ENCODE assay signal across 8 mouse cellular contexts in genomic region chr7:141461521-141462332, GRCm38 (mm10). TPM values are rescaled to one million over a fixed set of nuclear protein-coding genes. Genes with fewer than 3 reads are reported as not detected.
DNase-seq lines count a peak whose midpoint lies in the region; ATAC-seq lines count a peak whose summit lies in the region.

No protein-coding gene starts in this region.

- DNase-seq in neural tube, embryonic 11.5 days (ENCODE audit: low spot score): no peak
- DNase-seq in neural tube, embryonic 10.5 days (ENCODE audit: extremely low spot score, low spot score): no peak
- peak; percentile 56 for DNase-seq in embryonic facial prominence, embryonic 10.5 days (ENCODE audit: low spot score)
- DNase-seq in hindbrain, embryonic 10.5 days (ENCODE audit: low spot score): no peak
- DNase-seq in layer of hippocampus, postnatal 14 days (ENCODE audit: low spot score in 2 of 2): no peak
- no peak for DNase-seq in layer of hippocampus, postnatal 10 days (ENCODE audit: low spot score in 2 of 2)

- ATAC-seq in neural tube, embryonic 11.5 days (ENCODE audit: insufficient read depth, low FRiP score, low TSS enrichment): no peak
- no peak for ATAC-seq in liver, embryonic 15.5 days (ENCODE audit: insufficient read depth)
- no peak for ATAC-seq in neural tube, embryonic 15.5 days (ENCODE audit: low FRiP score)

- H3K9me3 ChIP-seq in neural tube, embryonic 11.5 days (ENCODE audit: control insufficient read depth, low read length): no peaks in the 10 kb centered on the region
- H3K9me3 ChIP-seq in embryonic facial prominence, embryonic 10.5 days: no peaks in the 10 kb centered on the region
- H3K9me3 ChIP-seq in hindbrain, embryonic 10.5 days: no peaks in the 10 kb centered on the region
- no peaks in the 10 kb centered on the region for H3K9me3 ChIP-seq in liver, embryonic 15.5 days (replicated peaks)
- H3K9me3 ChIP-seq in neural tube, embryonic 15.5 days (replicated peaks): no peaks in the 10 kb centered on the region

- peak overlapping the region; percentile 27 for H3K4me3 ChIP-seq in neural tube, embryonic 11.5 days (ENCODE audit: low read depth, low read length)
- peak overlapping the region; percentile 59 for H3K4me3 ChIP-seq in embryonic facial prominence, embryonic 10.5 days
- H3K4me3 ChIP-seq in hindbrain, embryonic 10.5 days: peak overlapping the region; percentile 54
- peak overlapping the region; percentile 50 for H3K4me3 ChIP-seq in liver, embryonic 15.5 days (replicated peaks)
- peak overlapping the region; percentile 35 for H3K4me3 ChIP-seq in neural tube, embryonic 15.5 days (replicated peaks)

- H3K27ac ChIP-seq in neural tube, embryonic 11.5 days (ENCODE audit: low read depth, low read length): no peak overlapping the region
- peak overlapping the region; percentile 72; the same call in 1 of the 2 replicates for H3K27ac ChIP-seq in embryonic facial prominence, embryonic 10.5 days (replicated peaks)
- peak overlapping the region; percentile 75 for H3K27ac ChIP-seq in hindbrain, embryonic 10.5 days
- H3K27ac ChIP-seq in liver, embryonic 15.5 days (replicated peaks): no peak overlapping the region
- H3K27ac ChIP-seq in neural tube, embryonic 15.5 days (replicated peaks): no peak overlapping the region

- H3K4me1 ChIP-seq in neural tube, embryonic 11.5 days (ENCODE audit: control insufficient read depth, insufficient read depth, low read length): 0 out of 2 replicates have a peak, but pooled peaks cover 5% of the 10 kb centered on the region
- H3K4me1 ChIP-seq in embryonic facial prominence, embryonic 10.5 days: peaks cover 44% of the 10 kb centered on the region
- peaks cover 60% of the 10 kb centered on the region for H3K4me1 ChIP-seq in hindbrain, embryonic 10.5 days (replicated peaks)
- peaks cover 49% of the 10 kb centered on the region for H3K4me1 ChIP-seq in liver, embryonic 15.5 days (replicated peaks)
- peaks cover 29% of the 10 kb centered on the region for H3K4me1 ChIP-seq in neural tube, embryonic 15.5 days

- H3K4me2 ChIP-seq in neural tube, embryonic 11.5 days (ENCODE audit: low read depth): peak overlapping the region; percentile 46
- peak overlapping the region; percentile 66 for H3K4me2 ChIP-seq in liver, embryonic 15.5 days
- H3K4me2 ChIP-seq in neural tube, embryonic 15.5 days: peak overlapping the region; percentile 72

- H3K27me3 ChIP-seq in neural tube, embryonic 11.5 days (ENCODE audit: control insufficient read depth, insufficient read depth, low read length): peaks cover 69% of the 10 kb centered on the region
- H3K27me3 ChIP-seq in embryonic facial prominence, embryonic 10.5 days (replicated peaks; ENCODE audit: low read depth, poor library complexity, severe bottlenecking): peaks cover 99% of the 10 kb centered on the region
- H3K27me3 ChIP-seq in hindbrain, embryonic 10.5 days (ENCODE audit: insufficient read depth, poor library complexity, severe bottlenecking): peaks cover 98% of the 10 kb centered on the region
- peaks cover 81% of the 10 kb centered on the region for H3K27me3 ChIP-seq in liver, embryonic 15.5 days
- peaks cover 76% of the 10 kb centered on the region for H3K27me3 ChIP-seq in neural tube, embryonic 15.5 days (replicated peaks)

- peak overlapping the region; percentile 32; the same call in 1 of the 2 replicates for H3K9ac ChIP-seq in neural tube, embryonic 11.5 days (ENCODE audit: low read length)
- peak overlapping the region; percentile 40; the same call in 1 of the 2 replicates for H3K9ac ChIP-seq in liver, embryonic 15.5 days
- H3K9ac ChIP-seq in neural tube, embryonic 15.5 days (replicated peaks): peak overlapping the region; percentile 41

- no peaks in the 10 kb centered on the region for H3K36me3 ChIP-seq in neural tube, embryonic 11.5 days (ENCODE audit: control insufficient read depth, insufficient read depth, low read length)
- H3K36me3 ChIP-seq in embryonic facial prominence, embryonic 10.5 days (replicated peaks): peaks cover 14% of the 10 kb centered on the region
- H3K36me3 ChIP-seq in hindbrain, embryonic 10.5 days: peaks cover 21% of the 10 kb centered on the region
- peaks cover 12% of the 10 kb centered on the region; the same call in 1 of the 2 replicates for H3K36me3 ChIP-seq in liver, embryonic 15.5 days (replicated peaks)
- H3K36me3 ChIP-seq in neural tube, embryonic 15.5 days: peaks cover 14% of the 10 kb centered on the region

- WGBS in neural tube, embryonic 11.5 days: 2% methylated on average over 59 of the region's 59 CpGs
- 2% methylated on average over 59 of the region's 59 CpGs for WGBS in embryonic facial prominence, embryonic 10.5 days
- 3% methylated on average over 59 of the region's 59 CpGs for WGBS in hindbrain, embryonic 10.5 days
- WGBS in liver, embryonic 15.5 days (ENCODE audit: insufficient replicate concordance): 3% methylated on average over 54 of the region's 59 CpGs
- 2% methylated on average over 57 of the region's 59 CpGs for WGBS in neural tube, embryonic 15.5 days

RNA-seq across cellular contexts. Expression of gene Cracr2b, which starts 0.8 kb away (rescaled TPM):
- 2.8 and 6.4 TPM in 2 replicates for polyA plus RNA-seq in neural tube, embryonic 11.5 days (2014; fragmentation: Nextera tagmentation; extraction: Ambion mirVana)
- 6.6 and 8.3 TPM in 2 replicates for polyA plus RNA-seq in embryonic facial prominence, embryonic 10.5 days (2016; fragmentation: Nextera tagmentation; extraction: Ambion mirVana)
- 8.1 and 9.1 TPM in 2 replicates for polyA plus RNA-seq in hindbrain, embryonic 10.5 days (2016; fragmentation: Nextera tagmentation; extraction: Ambion mirVana)
- polyA plus RNA-seq in liver, embryonic 15.5 days (2015; fragmentation: Nextera tagmentation; extraction: Ambion mirVana): 3.9 and 5.2 TPM in 2 replicates
- 7.1 and 9.6 TPM in 2 replicates for polyA plus RNA-seq in neural tube, embryonic 15.5 days (2015; fragmentation: Nextera tagmentation; extraction: Ambion mirVana)
- 1 to 10 TPM; 5.5 to 6.6 TPM for total RNA-seq in layer of hippocampus, postnatal 14 days (2021)
- 1 to 10 TPM; 4.6 to 7.2 TPM for total RNA-seq in layer of hippocampus, postnatal 10 days (2021)

RNA-seq across cellular contexts. Expression of gene Cd151, which starts 5.5 kb away (rescaled TPM):
- 44.3 and 52.2 TPM in 2 replicates for polyA plus RNA-seq in neural tube, embryonic 11.5 days (2014; fragmentation: Nextera tagmentation; extraction: Ambion mirVana)
- 20.6 and 22.4 TPM in 2 replicates for polyA plus RNA-seq in embryonic facial prominence, embryonic 10.5 days (2016; fragmentation: Nextera tagmentation; extraction: Ambion mirVana)
- 26.0 and 29.7 TPM in 2 replicates for polyA plus RNA-seq in hindbrain, embryonic 10.5 days (2016; fragmentation: Nextera tagmentation; extraction: Ambion mirVana)
- 5.0 and 6.3 TPM in 2 replicates for polyA plus RNA-seq in liver, embryonic 15.5 days (2015; fragmentation: Nextera tagmentation; extraction: Ambion mirVana)
- polyA plus RNA-seq in neural tube, embryonic 15.5 days (2015; fragmentation: Nextera tagmentation; extraction: Ambion mirVana): 23.7 and 25.1 TPM in 2 replicates
- 10 to 100 TPM; 29.5 to 33.8 TPM for total RNA-seq in layer of hippocampus, postnatal 14 days (2021)
- 10 to 100 TPM; 38.7 to 39.9 TPM for total RNA-seq in layer of hippocampus, postnatal 10 days (2021)

RNA-seq across cellular contexts. Expression of gene Pnpla2, which starts 6.7 kb away (rescaled TPM):
- polyA plus RNA-seq in neural tube, embryonic 11.5 days (2014; fragmentation: Nextera tagmentation; extraction: Ambion mirVana): 14.8 and 17.6 TPM in 2 replicates
- polyA plus RNA-seq in embryonic facial prominence, embryonic 10.5 days (2016; fragmentation: Nextera tagmentation; extraction: Ambion mirVana): 13.2 and 14.3 TPM in 2 replicates
- polyA plus RNA-seq in hindbrain, embryonic 10.5 days (2016; fragmentation: Nextera tagmentation; extraction: Ambion mirVana): 19.3 and 20.3 TPM in 2 replicates
- polyA plus RNA-seq in liver, embryonic 15.5 days (2015; fragmentation: Nextera tagmentation; extraction: Ambion mirVana): 13.9 and 15.3 TPM in 2 replicates
- polyA plus RNA-seq in neural tube, embryonic 15.5 days (2015; fragmentation: Nextera tagmentation; extraction: Ambion mirVana): 17.2 and 25.7 TPM in 2 replicates
- total RNA-seq in layer of hippocampus, postnatal 14 days (2021): 10 to 100 TPM; 32.4 to 36.6 TPM
- 10 to 100 TPM; 18.7 to 23.4 TPM for total RNA-seq in layer of hippocampus, postnatal 10 days (2021)

RNA-seq across cellular contexts. Expression of gene Polr2l, which starts 13.2 kb away (rescaled TPM):
- polyA plus RNA-seq in neural tube, embryonic 11.5 days (2014; fragmentation: Nextera tagmentation; extraction: Ambion mirVana): 76.9 and 79.2 TPM in 2 replicates
- 84.0 and 86.0 TPM in 2 replicates for polyA plus RNA-seq in embryonic facial prominence, embryonic 10.5 days (2016; fragmentation: Nextera tagmentation; extraction: Ambion mirVana)
- 89.5 and 90.0 TPM in 2 replicates for polyA plus RNA-seq in hindbrain, embryonic 10.5 days (2016; fragmentation: Nextera tagmentation; extraction: Ambion mirVana)
- polyA plus RNA-seq in liver, embryonic 15.5 days (2015; fragmentation: Nextera tagmentation; extraction: Ambion mirVana): 41.7 and 43.9 TPM in 2 replicates
- 85.3 and 89.8 TPM in 2 replicates for polyA plus RNA-seq in neural tube, embryonic 15.5 days (2015; fragmentation: Nextera tagmentation; extraction: Ambion mirVana)
- total RNA-seq in layer of hippocampus, postnatal 14 days (2021): 10 to 100 TPM; 43.9 to 50.4 TPM
- 10 to 100 TPM; 43.0 to 50.5 TPM for total RNA-seq in layer of hippocampus, postnatal 10 days (2021)

RNA-seq across cellular contexts. Expression of gene Tspan4, which starts 13.3 kb away (rescaled TPM):
- polyA plus RNA-seq in neural tube, embryonic 11.5 days (2014; fragmentation: Nextera tagmentation; extraction: Ambion mirVana): 32.4 and 35.8 TPM in 2 replicates
- 32.6 and 34.2 TPM in 2 replicates for polyA plus RNA-seq in embryonic facial prominence, embryonic 10.5 days (2016; fragmentation: Nextera tagmentation; extraction: Ambion mirVana)
- polyA plus RNA-seq in hindbrain, embryonic 10.5 days (2016; fragmentation: Nextera tagmentation; extraction: Ambion mirVana): 36.3 and 38.6 TPM in 2 replicates
- 47.7 and 55.0 TPM in 2 replicates for polyA plus RNA-seq in liver, embryonic 15.5 days (2015; fragmentation: Nextera tagmentation; extraction: Ambion mirVana)
- 73.0 and 77.3 TPM in 2 replicates for polyA plus RNA-seq in neural tube, embryonic 15.5 days (2015; fragmentation: Nextera tagmentation; extraction: Ambion mirVana)
- total RNA-seq in layer of hippocampus, postnatal 14 days (2021): 10 to 100 TPM; 24.5 to 28.7 TPM
- 10 to 100 TPM; 32.9 to 34.1 TPM for total RNA-seq in layer of hippocampus, postnatal 10 days (2021)

Comparison
In these comparisons a context has a peak if more than half of its experiments do, and no peak if none do; other contexts are left out.
1. H3K27ac ChIP-seq: peak in embryonic facial prominence, embryonic 10.5 days (single experiment) and hindbrain, embryonic 10.5 days (single experiment); none in neural tube, embryonic 11.5 days (single experiment), liver, embryonic 15.5 days (single experiment) and neural tube, embryonic 15.5 days (single experiment).
2. Peak in every context shown above with its lines, with median percentiles within 50 percentile points of each other: H3K4me2 ChIP-seq, H3K4me3 ChIP-seq and H3K9ac ChIP-seq.